Mouse (Mus musculus) cortical plate, adult 2 months (tissue): ENCODE measurements around the gene Eif3i.

Experiments
- CTCF ChIP-seq: fragments of 200-500 bp; IDR thresholded peaks from 2 replicates; pipeline ENCODE4 v1.5.1; 2011; ENCODE audit warnings: mild to moderate bottlenecking, control low read depth, low read length; ENCODE audit not compliant: insufficient read depth; ENCODE audit errors: extremely low read depth
- POLR2A ChIP-seq: fragments of 200-500 bp; IDR thresholded peaks from 2 replicates; pipeline ENCODE4 v1.6.1; 2011; ENCODE audit warnings: mild to moderate bottlenecking, low read length, control low read depth; ENCODE audit not compliant: insufficient read depth; ENCODE audit errors: extremely low read depth

DNA sequence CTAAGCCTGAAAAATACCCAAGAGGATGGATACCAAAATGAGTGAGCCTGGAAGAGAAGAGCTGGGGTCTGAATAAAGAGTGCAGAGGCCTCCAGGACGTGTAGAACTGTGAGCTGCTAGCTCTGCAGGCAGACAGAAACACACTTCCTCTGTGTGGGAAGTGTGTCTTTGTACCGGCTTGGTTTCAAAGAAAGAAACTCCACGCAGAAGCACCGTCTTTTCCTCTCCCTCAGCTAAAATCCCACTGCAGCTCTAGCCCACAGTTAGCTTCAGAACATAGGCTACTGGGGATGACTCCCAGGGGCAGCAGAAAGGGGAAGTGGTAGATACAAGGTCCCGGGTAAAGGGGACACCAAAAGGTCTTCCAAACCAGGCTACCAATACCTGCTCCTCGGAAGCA is 44.8 kb upstream of the Eif3i start:
- TF ChIP-seq CTCF, result no peak
- no peak for TF ChIP-seq POLR2A
